Mouse (Mus musculus): ENCODE data around the gene Nop53. TPM values are rescaled to one million over a fixed set of nuclear protein-coding genes. Genes with fewer than 3 reads are reported as not detected.
A peak's percentile ranks its signal among the peaks of the same experiment; 100 is the strongest.

Gene Nop53
- polyA plus RNA-seq, 1 experiment from 2014 or later, result 108 TPM

GRCm38 (mm10) chr7:15975904-15976303 is 30.0 kb upstream of the Nop53 start:
- H3K27ac ChIP-seq (ENCODE audit: low read length), result no peak overlapping the region
- 81% methylated on average over 4 of the region's 4 CpGs for WGBS
- no peaks in the 10 kb centered on the region for H3K4me1 ChIP-seq (ENCODE audit: control insufficient read depth, insufficient read depth, low read length)
- no peaks in the 10 kb centered on the region for H3K27me3 ChIP-seq (ENCODE audit: control insufficient read depth, insufficient read depth, low read depth, low read length)
- H3K36me3 ChIP-seq (ENCODE audit: control insufficient read depth, insufficient read depth, low read length), result peaks cover 29% of the 10 kb centered on the region
- H3K4me3 ChIP-seq (ENCODE audit: low read depth, low read length), result no peak overlapping the region
- ATAC-seq, result no peak
- no peaks in the 10 kb centered on the region for H3K9me3 ChIP-seq (replicated peaks; ENCODE audit: control insufficient read depth, low read length, poor library complexity, severe bottlenecking)
- H3K9ac ChIP-seq (ENCODE audit: low read depth, low read length), result no peak overlapping the region
- no peak overlapping the region for H3K4me2 ChIP-seq (ENCODE audit: low read length)

GRCm38 (mm10) chr7:15975451-15975850 is 29.6 kb upstream of the Nop53 start:
- H3K4me1 ChIP-seq (ENCODE audit: control insufficient read depth, insufficient read depth, low read length), result no peaks in the 10 kb centered on the region
- peaks cover 29% of the 10 kb centered on the region for H3K36me3 ChIP-seq (ENCODE audit: control insufficient read depth, insufficient read depth, low read length)
- H3K9me3 ChIP-seq (replicated peaks; ENCODE audit: control insufficient read depth, low read length, poor library complexity, severe bottlenecking), result no peaks in the 10 kb centered on the region
- no peak overlapping the region for H3K9ac ChIP-seq (ENCODE audit: low read depth, low read length)
- H3K27me3 ChIP-seq (ENCODE audit: control insufficient read depth, insufficient read depth, low read depth, low read length), result no peaks in the 10 kb centered on the region
- H3K4me2 ChIP-seq (ENCODE audit: low read length), result no peak overlapping the region
- 95% methylated on average over 10 of the region's 10 CpGs for WGBS
- peak; percentile 22; the same call in 1 of the 2 replicates for ATAC-seq
- no peak overlapping the region for H3K4me3 ChIP-seq (ENCODE audit: low read depth, low read length)
- H3K27ac ChIP-seq (ENCODE audit: low read length), result no peak overlapping the region

- no peaks in the 10 kb centered on the region for H3K27me3 ChIP-seq (ENCODE audit: control insufficient read depth, insufficient read depth, low read depth, low read length)
- peaks cover 29% of the 10 kb centered on the region for H3K36me3 ChIP-seq (ENCODE audit: control insufficient read depth, insufficient read depth, low read length)
- H3K4me1 ChIP-seq (ENCODE audit: control insufficient read depth, insufficient read depth, low read length), result no peaks in the 10 kb centered on the region
- no peak overlapping the region for H3K9ac ChIP-seq (ENCODE audit: low read depth, low read length)
- WGBS, result 58% methylated on average over 5 of the region's 5 CpGs
- H3K27ac ChIP-seq (ENCODE audit: low read length), result no peak overlapping the region
- H3K4me3 ChIP-seq (ENCODE audit: low read depth, low read length), result no peak overlapping the region
- no peaks in the 10 kb centered on the region for H3K9me3 ChIP-seq (replicated peaks; ENCODE audit: control insufficient read depth, low read length, poor library complexity, severe bottlenecking)
- no peak overlapping the region for H3K4me2 ChIP-seq (ENCODE audit: low read length)
- ATAC-seq, result no peak
Measured at GRCm38 (mm10) chr7:15974712-15975111, 28.8 kb upstream of the Nop53 start.

GRCm38 (mm10) chr7:15972247-15972646 is 26.4 kb upstream of the Nop53 start:
- no peaks in the 10 kb centered on the region for H3K27me3 ChIP-seq (ENCODE audit: control insufficient read depth, insufficient read depth, low read depth, low read length)
- ATAC-seq, result no peak
- H3K36me3 ChIP-seq (ENCODE audit: control insufficient read depth, insufficient read depth, low read length), result peaks cover 24% of the 10 kb centered on the region
- no peak overlapping the region for H3K9ac ChIP-seq (ENCODE audit: low read depth, low read length)
- no peaks in the 10 kb centered on the region; the same call in 1 of the 2 replicates for H3K4me1 ChIP-seq (ENCODE audit: control insufficient read depth, insufficient read depth, low read length)
- 68% methylated on average over 23 of the region's 25 CpGs for WGBS
- no peak overlapping the region for H3K27ac ChIP-seq (ENCODE audit: low read length)
- no peaks in the 10 kb centered on the region for H3K9me3 ChIP-seq (replicated peaks; ENCODE audit: control insufficient read depth, low read length, poor library complexity, severe bottlenecking)
- no peak overlapping the region for H3K4me3 ChIP-seq (ENCODE audit: low read depth, low read length)
- H3K4me2 ChIP-seq (ENCODE audit: low read length), result no peak overlapping the region

GRCm38 (mm10) chr7:15969674-15970073 is 23.8 kb upstream of the Nop53 start:
- 75% methylated on average over 3 of the region's 3 CpGs for WGBS
- Histone ChIP-seq H3K4me2 (ENCODE audit: low read length) (no peak overlapping the region), H3K27me3 (ENCODE audit: control insufficient read depth, insufficient read depth, low read depth, low read length) (no peaks in the 10 kb centered on the region), H3K4me3 (ENCODE audit: low read depth, low read length) (no peak overlapping the region), H3K36me3 (ENCODE audit: control insufficient read depth, insufficient read depth, low read length) (peaks cover 16% of the 10 kb centered on the region), H3K27ac (ENCODE audit: low read length) (no peak overlapping the region), H3K9ac (ENCODE audit: low read depth, low read length) (no peak overlapping the region), H3K4me1 (ENCODE audit: control insufficient read depth, insufficient read depth, low read length) (no peaks in the 10 kb centered on the region; the same call in 1 of the 2 replicates), H3K9me3 (replicated peaks; ENCODE audit: control insufficient read depth, low read length, poor library complexity, severe bottlenecking) (no peaks in the 10 kb centered on the region)
- ATAC-seq, result no peak

- Histone ChIP-seq H3K36me3 (ENCODE audit: control insufficient read depth, insufficient read depth, low read length) (peaks cover 12% of the 10 kb centered on the region), H3K27ac (ENCODE audit: low read length) (no peak overlapping the region), H3K4me1 (ENCODE audit: control insufficient read depth, insufficient read depth, low read length) (no peaks in the 10 kb centered on the region; the same call in 1 of the 2 replicates), H3K9me3 (replicated peaks; ENCODE audit: control insufficient read depth, low read length, poor library complexity, severe bottlenecking) (no peaks in the 10 kb centered on the region), H3K9ac (ENCODE audit: low read depth, low read length) (no peak overlapping the region), H3K4me2 (ENCODE audit: low read length) (no peak overlapping the region), H3K4me3 (ENCODE audit: low read depth, low read length) (no peak overlapping the region), H3K27me3 (ENCODE audit: control insufficient read depth, insufficient read depth, low read depth, low read length) (no peaks in the 10 kb centered on the region)
- 88% methylated on average over 8 of the region's 8 CpGs for WGBS
- no peak for ATAC-seq
Measured at GRCm38 (mm10) chr7:15968322-15968721, 22.4 kb upstream of the Nop53 start.

- Histone ChIP-seq H3K27ac (ENCODE audit: low read length) (no peak within 1 kb of the TSS), H3K36me3 (ENCODE audit: control insufficient read depth, insufficient read depth, low read length) (peaks cover 9% of the 10 kb centered on the region), H3K9me3 (replicated peaks; ENCODE audit: control insufficient read depth, low read length, poor library complexity, severe bottlenecking) (no peaks in the 10 kb centered on the region), H3K4me1 (ENCODE audit: control insufficient read depth, insufficient read depth, low read length) (peaks cover 3% of the 10 kb centered on the region; the same call in 1 of the 2 replicates), H3K4me2 (ENCODE audit: low read length) (peak within 1 kb of the TSS; percentile 44), H3K9ac (ENCODE audit: low read depth, low read length) (no peak within 1 kb of the TSS), H3K4me3 (ENCODE audit: low read depth, low read length) (peak within 1 kb of the TSS; percentile 24), H3K27me3 (ENCODE audit: control insufficient read depth, insufficient read depth, low read depth, low read length) (no peaks in the 10 kb centered on the region)
- peak; percentile 50 for ATAC-seq
- 1% methylated on average over 22 of the region's 22 CpGs for WGBS
Measured at GRCm38 (mm10) chr7:15967312-15967711, 21.4 kb upstream of the Nop53 start, which contains the start of gene Ehd2. Ehd2 (minus strand) TSS chr7:15967567.

GRCm38 (mm10) chr7:15966489-15966888 is 20.6 kb upstream of the Nop53 start:
- no peak overlapping the region for H3K4me3 ChIP-seq (ENCODE audit: low read depth, low read length)
- 84% methylated on average over 3 of the region's 3 CpGs for WGBS
- no peaks in the 10 kb centered on the region for H3K27me3 ChIP-seq (ENCODE audit: control insufficient read depth, insufficient read depth, low read depth, low read length)
- H3K36me3 ChIP-seq (ENCODE audit: control insufficient read depth, insufficient read depth, low read length), result peaks cover under 1% of the 10 kb centered on the region; the same call in 1 of the 2 replicates
- H3K4me1 ChIP-seq (ENCODE audit: control insufficient read depth, insufficient read depth, low read length), result peaks cover 3% of the 10 kb centered on the region; the same call in 1 of the 2 replicates
- ATAC-seq, result no peak
- H3K9ac ChIP-seq (ENCODE audit: low read depth, low read length), result no peak overlapping the region
- no peak overlapping the region for H3K27ac ChIP-seq (ENCODE audit: low read length)
- H3K9me3 ChIP-seq (replicated peaks; ENCODE audit: control insufficient read depth, low read length, poor library complexity, severe bottlenecking), result no peaks in the 10 kb centered on the region
- no peak overlapping the region for H3K4me2 ChIP-seq (ENCODE audit: low read length)

- no peak overlapping the region for H3K4me2 ChIP-seq (ENCODE audit: low read length)
- peaks cover 3% of the 10 kb centered on the region; the same call in 1 of the 2 replicates for H3K4me1 ChIP-seq (ENCODE audit: control insufficient read depth, insufficient read depth, low read length)
- 88% methylated on average over 32 of the region's 32 CpGs for WGBS
- H3K4me3 ChIP-seq (ENCODE audit: low read depth, low read length), result no peak overlapping the region
- no peaks in the 10 kb centered on the region for H3K36me3 ChIP-seq (ENCODE audit: control insufficient read depth, insufficient read depth, low read length)
- no peaks in the 10 kb centered on the region for H3K9me3 ChIP-seq (replicated peaks; ENCODE audit: control insufficient read depth, low read length, poor library complexity, severe bottlenecking)
- no peak for ATAC-seq
- H3K27ac ChIP-seq (ENCODE audit: low read length), result no peak overlapping the region
- H3K27me3 ChIP-seq (ENCODE audit: control insufficient read depth, insufficient read depth, low read depth, low read length), result no peaks in the 10 kb centered on the region
- no peak overlapping the region for H3K9ac ChIP-seq (ENCODE audit: low read depth, low read length)
Measured at GRCm38 (mm10) chr7:15963798-15964652, 18.2 kb upstream of the Nop53 start.

Measured in midbrain, embryonic 16.5 days (tissue).